Mouse (Mus musculus): Measurements from ENCODE around the gene Ndufs8. TPM values are rescaled to one million over a fixed set of nuclear protein-coding genes. Genes with fewer than 3 reads are reported as not detected.

Ndufs8 gene
- total and polyA plus RNA-seq, 3 experiments = 195 to 248 (median 216) TPM

DNA sequence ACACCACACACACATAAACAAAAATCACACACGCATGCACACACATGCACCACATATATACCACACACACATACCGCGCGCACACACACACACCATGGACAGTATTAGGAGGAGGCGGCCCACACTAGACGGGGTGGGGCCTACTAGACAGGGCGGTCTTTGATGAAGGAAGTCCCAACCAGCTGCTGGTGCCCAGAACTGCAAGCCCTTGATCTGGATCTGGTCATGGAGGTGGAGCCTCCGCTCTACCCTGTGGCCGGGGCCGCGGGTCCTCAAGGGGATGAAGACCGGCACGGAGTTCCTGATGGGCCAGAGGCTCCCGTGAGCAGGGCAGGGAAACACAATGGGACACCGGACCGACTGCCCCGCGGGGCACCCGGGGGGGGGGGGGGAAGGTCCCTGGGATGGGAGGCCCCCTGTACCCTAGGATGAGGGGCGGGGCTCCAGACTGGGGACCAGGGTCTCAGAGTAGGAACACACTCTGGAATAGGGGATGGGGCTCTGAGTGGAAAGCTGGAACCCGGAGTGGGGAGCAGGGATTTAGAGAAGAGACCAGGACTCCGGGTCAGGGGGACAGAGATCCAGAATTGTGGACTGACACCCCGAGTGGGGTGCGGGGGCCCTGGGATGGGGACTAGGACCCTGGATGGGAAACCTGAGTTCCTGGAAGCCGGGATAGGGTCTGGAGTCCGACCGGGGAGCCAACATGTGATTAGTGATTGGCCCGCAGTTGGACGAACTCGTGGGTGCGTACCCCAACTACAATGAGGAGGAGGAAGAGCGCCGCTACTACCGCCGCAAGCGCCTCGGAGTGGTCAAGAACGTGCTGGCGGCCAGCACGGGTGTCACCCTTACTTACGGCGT, 22.7 kb upstream of the Ndufs8 start, which contains the start of gene Unc93b1 (continued):
- TF ChIP-seq SIN3A (IDR thresholded peaks at IDR 0.05; ENCODE audit: low read length) (peak; percentile 86), MEF2A (IDR thresholded peaks at IDR 0.05; ENCODE audit: borderline replicate concordance, low read depth, low read length) (peak; percentile 27), ETS1 (conservative IDR thresholded peaks at IDR 0.05; ENCODE audit: low read depth, low read length) (peak; percentile 60), IRF4 (IDR thresholded peaks at IDR 0.05; ENCODE audit: low read depth, low read length) (peak; percentile 47; the same call in 1 of the 2 replicates), RCOR1 (conservative IDR thresholded peaks at IDR 0.05; ENCODE audit: low read depth, low read length) (no peak), CHD2 (IDR thresholded peaks at IDR 0.05; ENCODE audit: low read length) (no peak), PAX5 (IDR thresholded peaks at IDR 0.05; ENCODE audit: low read length) (no peak), CHD1 (IDR thresholded peaks at IDR 0.05; ENCODE audit: low read depth, low read length) (no peak), MXI1 (IDR thresholded peaks at IDR 0.05; ENCODE audit: low read depth, low read length) (no peak)

DNA sequence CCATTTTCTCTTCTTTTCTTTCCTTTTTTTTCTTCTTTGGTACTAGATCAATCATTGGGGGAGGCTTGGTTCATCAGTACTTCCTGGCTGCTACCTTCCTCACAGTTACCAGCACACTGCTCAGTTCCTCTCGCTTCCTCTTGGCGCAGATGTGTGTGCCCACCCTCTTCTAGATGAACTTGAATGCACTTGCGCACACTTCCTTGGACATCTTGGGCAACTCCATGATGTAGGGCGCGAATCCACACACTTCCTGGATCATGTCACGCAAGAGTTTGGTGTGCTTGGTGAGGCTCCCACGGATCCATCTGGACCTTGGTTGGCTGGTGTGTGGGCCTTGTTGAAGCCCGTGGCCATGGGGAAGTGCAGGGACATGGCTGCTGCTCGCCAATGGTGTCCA, 19.1 kb upstream of the Ndufs8 start:
- Histone ChIP-seq H3K36me3 (replicated peaks in 1 of 2; ENCODE audit: control insufficient read depth in 1 of 2, insufficient read depth in 1 of 2, low read length in 1 of 2) (peaks cover 0 to under 1% of the 10 kb centered on the region in 2 experiments), H3K9ac (ENCODE audit: insufficient read depth, low read depth) (no peak overlapping the region), H3K4me3 (replicated peaks in 1 of 3; ENCODE audit: low read depth in 2 of 3, low read length in 2 of 3, poor library complexity in 1 of 3) (peak overlapping the region in 1 of 3 experiments; percentile 17), H3K4me2 (ENCODE audit: insufficient read depth, low read depth, poor library complexity, severe bottlenecking) (no peak overlapping the region), H3K27me3 (replicated peaks) (no peaks in the 10 kb centered on the region), H3K9me3 (replicated peaks; ENCODE audit: low read length) (no peaks in the 10 kb centered on the region), H3K4me1 (ENCODE audit: control insufficient read depth in 1 of 2, insufficient read depth in 2 of 2) (peaks cover 36 to 67% of the 10 kb centered on the region in 2 experiments), H3K79me2 (replicated peaks; ENCODE audit: control insufficient read depth, extremely low read depth, insufficient read depth, poor library complexity, severe bottlenecking) (no peaks in the 10 kb centered on the region), H3K27ac (ENCODE audit: insufficient read depth, low read depth) (no peak overlapping the region)
- no peak for DNase-seq (ENCODE audit: extremely low read depth)
- in situ Hi-C loops (cut with MboI; ENCODE audit: low pct_ligation_motif_present, low pct_unique_long_range_greater_than_20kb, low sequenced_read_pairs) (no loop called here), dilution Hi-C loops (cut with MboI; ENCODE audit: extremely low pct_ligation_motif_present, extremely low pct_unique_long_range_greater_than_20kb, low sequenced_read_pairs) (no loop called here)
- TF ChIP-seq IRF4 (IDR thresholded peaks at IDR 0.05; ENCODE audit: low read depth, low read length) (0 out of 2 replicates have a peak, but pooled peaks have one; percentile 9), MXI1 (IDR thresholded peaks at IDR 0.05; ENCODE audit: low read depth, low read length) (no peak), CTCF (conservative IDR thresholded peaks at IDR 0.05 in 1 of 2, IDR thresholded peaks at IDR 0.05 in 1 of 2; ENCODE audit: low read depth in 2 of 2, low read length in 2 of 2) (no peak)

DNA sequence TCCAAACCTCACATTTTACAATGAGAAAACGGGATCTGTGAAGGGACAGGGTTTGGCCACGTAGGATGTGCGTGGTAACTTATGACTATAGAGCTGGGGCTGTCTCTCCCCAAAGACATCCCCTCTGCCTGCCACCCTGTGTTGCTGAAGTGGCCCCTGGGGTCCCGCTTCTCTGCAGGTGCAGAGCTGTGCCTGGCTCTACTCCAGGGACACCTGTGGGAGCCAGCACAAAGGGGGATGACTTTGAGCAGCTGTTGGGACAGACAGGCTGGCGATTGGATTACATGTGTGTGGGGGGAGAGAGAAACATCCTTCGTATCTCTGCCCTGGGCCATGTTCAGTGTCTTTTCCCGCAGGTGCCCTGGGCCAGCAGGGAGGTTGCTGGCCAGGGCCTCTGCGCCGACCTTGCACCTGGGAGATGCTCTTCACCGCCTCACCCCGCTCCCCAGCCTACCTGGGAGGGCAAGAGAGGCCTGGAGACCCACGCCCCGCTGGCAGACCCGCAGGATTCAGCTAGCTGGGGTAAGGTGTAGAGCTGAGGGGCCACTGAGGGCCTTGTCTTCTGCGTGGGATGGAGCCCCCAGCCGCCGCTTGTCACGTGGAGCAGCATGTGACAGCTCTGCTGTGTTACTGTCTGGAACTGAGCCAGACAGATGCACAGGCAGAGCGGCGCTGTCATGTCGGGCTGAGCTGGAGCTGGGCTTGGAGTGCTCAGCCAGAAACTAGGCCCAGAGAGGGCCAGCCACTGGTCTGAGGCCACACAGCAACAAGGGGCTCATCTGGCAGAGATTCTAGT, 17.9 kb upstream of the Ndufs8 start:
- no peaks in the 10 kb centered on the region for H3K27me3 ChIP-seq (replicated peaks)
- H3K4me2 ChIP-seq (ENCODE audit: insufficient read depth, low read depth, poor library complexity, severe bottlenecking) = no peak overlapping the region
- no peaks in the 10 kb centered on the region for H3K79me2 ChIP-seq (replicated peaks; ENCODE audit: control insufficient read depth, extremely low read depth, insufficient read depth, poor library complexity, severe bottlenecking)
- dilution Hi-C loops (cut with MboI; ENCODE audit: extremely low pct_ligation_motif_present, extremely low pct_unique_long_range_greater_than_20kb, low sequenced_read_pairs) (no loop called here), in situ Hi-C loops (cut with MboI; ENCODE audit: low pct_ligation_motif_present, low pct_unique_long_range_greater_than_20kb, low sequenced_read_pairs) (no loop called here)
- no peak overlapping the region for H3K9ac ChIP-seq (ENCODE audit: insufficient read depth, low read depth)
- peaks cover 40 to 74% of the 10 kb centered on the region in 2 experiments for H3K4me1 ChIP-seq (ENCODE audit: control insufficient read depth in 1 of 2, insufficient read depth in 2 of 2)
- no peak overlapping the region for H3K27ac ChIP-seq (ENCODE audit: insufficient read depth, low read depth)
- TF ChIP-seq POLR2A (IDR thresholded peaks at IDR 0.05; ENCODE audit: low read depth, low read length) (no peak), TBP (conservative IDR thresholded peaks at IDR 0.05; ENCODE audit: low read depth, low read length) (no peak), PAX5 (IDR thresholded peaks at IDR 0.05; ENCODE audit: low read length) (no peak), ELF1 (IDR thresholded peaks at IDR 0.05; ENCODE audit: low read depth, low read length) (no peak), EP300 (IDR thresholded peaks at IDR 0.05; ENCODE audit: low read length) (no peak), MAX (IDR thresholded peaks at IDR 0.05; ENCODE audit: low read length) (no peak), JUND (conservative IDR thresholded peaks at IDR 0.05; ENCODE audit: low read depth, low read length) (no peak), CHD2 (IDR thresholded peaks at IDR 0.05; ENCODE audit: low read length) (no peak), SMC3 (IDR thresholded peaks at IDR 0.05; ENCODE audit: low read depth, low read length) (no peak), GABPA (IDR thresholded peaks at IDR 0.05; ENCODE audit: insufficient replicate concordance, low read depth, low read length) (no peak), RCOR1 (conservative IDR thresholded peaks at IDR 0.05; ENCODE audit: low read depth, low read length) (no peak), TCF12 (IDR thresholded peaks at IDR 0.05; ENCODE audit: low read depth, low read length) (0 out of 2 replicates have a peak, but pooled peaks have one; percentile 10), IRF4 (IDR thresholded peaks at IDR 0.05; ENCODE audit: low read depth, low read length) (no peak), USF1 (IDR thresholded peaks at IDR 0.05; ENCODE audit: low read depth, low read length) (peak; percentile 20), ZC3H11A (IDR thresholded peaks at IDR 0.05; ENCODE audit: low read depth, low read length) (no peak)
- H3K36me3 ChIP-seq (replicated peaks in 1 of 2; ENCODE audit: control insufficient read depth in 1 of 2, insufficient read depth in 1 of 2, low read length in 1 of 2) = no peaks in the 10 kb centered on the region
- DNase-seq (ENCODE audit: extremely low read depth) = no peak
- peak overlapping the region in 1 of 3 experiments; percentile 2 for H3K4me3 ChIP-seq (replicated peaks in 1 of 3; ENCODE audit: low read depth in 2 of 3, low read length in 2 of 3, poor library complexity in 1 of 3)
- H3K9me3 ChIP-seq (replicated peaks; ENCODE audit: low read length) = no peaks in the 10 kb centered on the region

Measured in CH12.LX (cell line).